Mouse (Mus musculus) activated CD4-positive, CD25-positive, alpha-beta regulatory T cell, adult 4 months (primary cell): ENCODE data around the gene Gm10340. TPM values are rescaled to one million over a fixed set of nuclear protein-coding genes. Genes with fewer than 3 reads are reported as not detected.
"Not testable (repeated sequence)": the region's sequence is repeated elsewhere in the genome, so short reads cannot be mapped to it uniquely, and the experiment has no call there.

Experiments
- ATAC-seq: one replicate; pipeline ENCODE4 v1.8.0; 2017
- polyA plus RNA-seq, 2 experiments: library from polyadenylated mRNA; unstranded; fragments of 100-300 nt; shearing (Covaris generic); gene quantifications; one replicate each; pipeline ENCODE4 v1.2.1; 2017

Gm10340 gene
- polyA plus RNA-seq, result not detected

- ATAC-seq, result not testable (repeated sequence)
Observed at GRCm38 (mm10) chr14:3133697-3134096, at the start of gene Gm10340. Gene Gm10340 (plus strand): TSS chr14:3133997.

- ATAC-seq, result not testable (repeated sequence)
Observed at GRCm38 (mm10) chr14:3116051-3116450, 17.7 kb upstream of the Gm10340 start.

GRCm38 (mm10) chr14:3187955-3188354 lies 54.2 kb downstream of the Gm10340 start, which contains the start of gene Gm5795:
Gene Gm5795 (plus strand): TSS chr14:3188255.
- not testable (repeated sequence) for ATAC-seq

Other genes starting within 250 kb of the Gm10340 start
- not detected for gene Gm2888, start 104.0 kb upstream of the Gm10340 start, polyA plus RNA-seq
- 1 to 10 TPM; 1.6 to 3.2 TPM for gene Gm2897, start 84.7 kb upstream of the Gm10340 start, polyA plus RNA-seq
- gene Gm5795, start 54.3 kb downstream of the Gm10340 start, polyA plus RNA-seq, result not detected
- gene D830030K20Rik, start 74.5 kb downstream of the Gm10340 start, polyA plus RNA-seq, result 10 to 100 TPM; 14.9 to 18.9 TPM
- gene Gm2956, start 198.6 kb downstream of the Gm10340 start, polyA plus RNA-seq, result not detected